Mouse (Mus musculus) midbrain, embryonic 11.5 days (tissue): ENCODE results near the gene 9430038I01Rik. TPM values are rescaled to one million over a fixed set of nuclear protein-coding genes. Genes with fewer than 3 reads are reported as not detected.
A peak's percentile ranks its signal among the peaks of the same experiment; 100 is the strongest.
"Not testable (repeated sequence)": the region's sequence is repeated elsewhere in the genome, so short reads cannot be mapped to it uniquely, and the experiment has no call there.

Source experiments
- ATAC-seq: fragments of 200-750 bp; cut with Nextera tagmentation; 2 replicates; pipeline ENCODE4 v1.8.0; 2017; ENCODE audit warnings: moderate TSS enrichment, moderate library complexity; ENCODE audit not compliant: low FRiP score
- DNase-seq: peaks from one replicate; pipeline ENCODE4 v3.0.0; 2015; ENCODE audit warnings: low spot score; ENCODE audit errors: missing footprints
- H3K27ac ChIP-seq: fragments of 300-500 bp; sonication (generic); 2 replicates; pipeline ENCODE4 v1.5.1; 2014; ENCODE audit warnings: low read depth, low read length
- H3K27me3 ChIP-seq: fragments of 300-500 bp; sonication (generic); 2 replicates; pipeline ENCODE4 v1.6.1; 2014; ENCODE audit warnings: mild to moderate bottlenecking, low read length, moderate library complexity, mixed read lengths; ENCODE audit not compliant: control insufficient read depth, insufficient read depth
- H3K36me3 ChIP-seq: fragments of 300-500 bp; sonication (generic); 2 replicates; pipeline ENCODE4 v1.6.1; 2014; ENCODE audit warnings: mild to moderate bottlenecking, low read length, moderate library complexity, mixed read lengths; ENCODE audit not compliant: control insufficient read depth, insufficient read depth
- H3K4me1 ChIP-seq: fragments of 300-500 bp; sonication (generic); 2 replicates; pipeline ENCODE4 v1.6.1; 2014; ENCODE audit warnings: low read length; ENCODE audit not compliant: control insufficient read depth, insufficient read depth
- H3K4me2 ChIP-seq: fragments of 300-500 bp; sonication (generic); 2 replicates; pipeline ENCODE4 v1.6.1; 2014; ENCODE audit warnings: mild to moderate bottlenecking, moderate library complexity
- H3K4me3 ChIP-seq: fragments of 300-500 bp; sonication (generic); 2 replicates; pipeline ENCODE4 v1.5.1; 2014; ENCODE audit warnings: low read depth, low read length
- H3K9ac ChIP-seq: fragments of 300-500 bp; sonication (generic); 2 replicates; pipeline ENCODE4 v1.6.1; 2014; ENCODE audit warnings: low read length
- H3K9me3 ChIP-seq: fragments of 300-500 bp; sonication (generic); 2 replicates; pipeline ENCODE4 v1.6.1; 2016; ENCODE audit warnings: low read length; ENCODE audit not compliant: control insufficient read depth
- WGBS: fragments of 180-500 bp; shearing (Covaris S2); extraction: QIAGEN DNeasy Blood & Tissue Kit; methylation state at CpG from one replicate; pipeline ENCODE4 v1.1.7; 2014; 5-methylcytosine and 5-hydroxymethylcytosine counted together
- polyA plus RNA-seq: library from polyadenylated mRNA; unstranded; fragments of >200 nt; fragmentation: Nextera tagmentation; extraction: Ambion mirVana; gene quantifications from 2 replicates; pipeline ENCODE4 v1.2.1, GENCODE M21; 2014

Gene 9430038I01Rik
- 14.9 and 15.3 TPM in 2 replicates for polyA plus RNA-seq

GRCm38 (mm10) chr7:137410337-137411197, at the start of gene 9430038I01Rik:
Gene 9430038I01Rik (minus strand): TSS chr7:137410762.
- Histone ChIP-seq H3K27ac (peak within 1 kb of the TSS; percentile 73), H3K9me3 (no peaks in the 10 kb centered on the region), H3K4me2 (peak within 1 kb of the TSS; percentile 60), H3K4me3 (peak within 1 kb of the TSS; percentile 81), H3K36me3 (no peaks in the 10 kb centered on the region), H3K4me1 (0 out of 2 replicates have a peak, but pooled peaks cover 3% of the 10 kb centered on the region), H3K27me3 (no peaks in the 10 kb centered on the region), H3K9ac (peak within 1 kb of the TSS; percentile 84)
- under 1% methylated on average over 63 of the region's 63 CpGs for WGBS
- DNase-seq, result peak; percentile 100
- ATAC-seq, result peak; percentile 100

- H3K4me1 ChIP-seq, result no peaks in the 10 kb centered on the region
- ATAC-seq (no peak), DNase-seq (no peak)
- H3K27ac ChIP-seq, result no peak overlapping the region
- no peak overlapping the region for H3K4me3 ChIP-seq
- H3K4me2 ChIP-seq, result no peak overlapping the region
- H3K9ac ChIP-seq, result no peak overlapping the region
- no peaks in the 10 kb centered on the region for H3K9me3 ChIP-seq
- peaks cover 6% of the 10 kb centered on the region; the same call in 1 of the 2 replicates for H3K36me3 ChIP-seq
- no peaks in the 10 kb centered on the region for H3K27me3 ChIP-seq
- 93% methylated on average over 12 of the region's 12 CpGs for WGBS
Observed at GRCm38 (mm10) chr7:137445321-137445720, 34.8 kb upstream of the 9430038I01Rik start.

- Histone ChIP-seq H3K4me1 (peaks cover 5% of the 10 kb centered on the region), H3K36me3 (peaks cover 5% of the 10 kb centered on the region; the same call in 1 of the 2 replicates), H3K4me3 (no peak overlapping the region), H3K27me3 (no peaks in the 10 kb centered on the region), H3K27ac (no peak overlapping the region), H3K9ac (no peak overlapping the region), H3K4me2 (no peak overlapping the region), H3K9me3 (no peaks in the 10 kb centered on the region)
- no peak for DNase-seq
- ATAC-seq, result no peak
- WGBS, result 93% methylated on average over 4 of the region's 4 CpGs
Observed at GRCm38 (mm10) chr7:137442951-137443350, 32.4 kb upstream of the 9430038I01Rik start.

DNA sequence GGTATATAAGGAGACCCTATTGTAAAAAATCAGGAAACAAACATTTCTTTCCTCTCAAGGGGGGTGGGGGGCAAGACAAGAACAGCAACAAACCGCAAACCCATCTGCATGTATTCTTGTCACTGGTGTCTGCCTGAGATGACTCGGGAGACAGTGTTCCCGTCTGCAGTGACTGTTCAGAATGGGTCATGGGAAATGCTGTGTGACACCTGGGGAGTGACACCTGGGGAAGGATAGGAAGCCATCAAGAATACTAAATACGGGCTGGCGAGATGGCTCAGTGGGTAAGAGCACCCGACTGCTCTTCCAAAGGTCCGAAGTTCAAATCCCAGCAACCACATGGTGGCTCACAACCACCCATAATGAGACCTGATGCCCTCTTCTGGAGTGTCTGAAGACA, 28.4 kb upstream of the 9430038I01Rik start:
- not testable (repeated sequence) for ATAC-seq

DNA sequence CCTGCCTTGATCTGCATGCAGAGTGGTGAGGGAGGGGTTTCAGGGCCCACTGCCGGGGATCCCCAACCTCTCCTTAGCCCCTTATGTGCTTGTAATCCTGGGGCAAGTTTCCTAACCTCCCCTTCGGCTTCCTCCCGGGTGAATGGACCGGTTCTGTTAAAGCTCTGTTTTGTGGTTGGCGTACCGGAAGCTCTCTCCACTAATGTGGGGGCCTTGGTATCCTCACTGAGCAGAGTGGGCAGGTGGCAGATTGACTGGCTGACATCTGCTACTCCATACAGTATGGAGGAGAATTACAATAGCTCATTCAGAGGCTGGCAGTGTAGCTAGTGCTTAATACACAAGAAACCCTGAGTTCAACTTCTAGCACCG, 27.6 kb upstream of the 9430038I01Rik start:
- no peaks in the 10 kb centered on the region for H3K36me3 ChIP-seq
- peak overlapping the region; percentile 74 for H3K9ac ChIP-seq
- H3K4me1 ChIP-seq, result peaks cover 5% of the 10 kb centered on the region
- H3K27ac ChIP-seq, result peak overlapping the region; percentile 58
- H3K9me3 ChIP-seq, result no peaks in the 10 kb centered on the region
- ATAC-seq (peak; percentile 45; the same call in 1 of the 2 replicates), DNase-seq (peak; percentile 92)
- peak overlapping the region; percentile 93 for H3K4me3 ChIP-seq
- no peaks in the 10 kb centered on the region for H3K27me3 ChIP-seq
- 6% methylated on average over 7 of the region's 7 CpGs for WGBS
- peak overlapping the region; percentile 75 for H3K4me2 ChIP-seq

More for the DNA sequence above, 28.4 kb upstream of the 9430038I01Rik start:
- not testable (repeated sequence) for H3K4me1 ChIP-seq, DNase-seq, H3K27me3 ChIP-seq, H3K27ac ChIP-seq, H3K9me3 ChIP-seq, H3K36me3 ChIP-seq, H3K9ac ChIP-seq
- Histone ChIP-seq H3K4me2 (peak overlapping the region; percentile 75), H3K4me3 (peak overlapping the region; percentile 93)
- WGBS, result 86% methylated on average over 7 of the region's 7 CpGs

GRCm38 (mm10) chr7:137437440-137438178, 27.0 kb upstream of the 9430038I01Rik start, which contains the start of gene Glrx3:
Gene Glrx3 (plus strand): TSS chr7:137437614.
- H3K4me1 ChIP-seq, result peaks cover 5% of the 10 kb centered on the region
- DNase-seq (peak; percentile 99), ATAC-seq (peak; percentile 96)
- H3K9me3 ChIP-seq, result no peaks in the 10 kb centered on the region
- H3K9ac ChIP-seq, result peak within 1 kb of the TSS; percentile 74
- peak within 1 kb of the TSS; percentile 93 for H3K4me3 ChIP-seq
- no peaks in the 10 kb centered on the region for H3K27me3 ChIP-seq
- peak within 1 kb of the TSS; percentile 75 for H3K4me2 ChIP-seq
- WGBS, result under 1% methylated on average over 57 of the region's 69 CpGs
- H3K27ac ChIP-seq, result peak within 1 kb of the TSS; percentile 58
- H3K36me3 ChIP-seq, result no peaks in the 10 kb centered on the region

GRCm38 (mm10) chr7:137436901-137437300, 26.3 kb upstream of the 9430038I01Rik start:
- H3K27me3 ChIP-seq, result no peaks in the 10 kb centered on the region
- no peak overlapping the region for H3K27ac ChIP-seq
- peak overlapping the region; percentile 25; the same call in 1 of the 2 replicates for H3K9ac ChIP-seq
- no peak overlapping the region; the same call in 1 of the 2 replicates for H3K4me2 ChIP-seq
- H3K4me3 ChIP-seq, result peak overlapping the region; percentile 93; the same call in 1 of the 2 replicates
- H3K4me1 ChIP-seq, result peaks cover 8% of the 10 kb centered on the region
- WGBS, result 77% methylated on average over 6 of the region's 6 CpGs
- H3K36me3 ChIP-seq, result no peaks in the 10 kb centered on the region
- H3K9me3 ChIP-seq, result no peaks in the 10 kb centered on the region
- ATAC-seq (peak; percentile 14), DNase-seq (peak; percentile 86)

DNA sequence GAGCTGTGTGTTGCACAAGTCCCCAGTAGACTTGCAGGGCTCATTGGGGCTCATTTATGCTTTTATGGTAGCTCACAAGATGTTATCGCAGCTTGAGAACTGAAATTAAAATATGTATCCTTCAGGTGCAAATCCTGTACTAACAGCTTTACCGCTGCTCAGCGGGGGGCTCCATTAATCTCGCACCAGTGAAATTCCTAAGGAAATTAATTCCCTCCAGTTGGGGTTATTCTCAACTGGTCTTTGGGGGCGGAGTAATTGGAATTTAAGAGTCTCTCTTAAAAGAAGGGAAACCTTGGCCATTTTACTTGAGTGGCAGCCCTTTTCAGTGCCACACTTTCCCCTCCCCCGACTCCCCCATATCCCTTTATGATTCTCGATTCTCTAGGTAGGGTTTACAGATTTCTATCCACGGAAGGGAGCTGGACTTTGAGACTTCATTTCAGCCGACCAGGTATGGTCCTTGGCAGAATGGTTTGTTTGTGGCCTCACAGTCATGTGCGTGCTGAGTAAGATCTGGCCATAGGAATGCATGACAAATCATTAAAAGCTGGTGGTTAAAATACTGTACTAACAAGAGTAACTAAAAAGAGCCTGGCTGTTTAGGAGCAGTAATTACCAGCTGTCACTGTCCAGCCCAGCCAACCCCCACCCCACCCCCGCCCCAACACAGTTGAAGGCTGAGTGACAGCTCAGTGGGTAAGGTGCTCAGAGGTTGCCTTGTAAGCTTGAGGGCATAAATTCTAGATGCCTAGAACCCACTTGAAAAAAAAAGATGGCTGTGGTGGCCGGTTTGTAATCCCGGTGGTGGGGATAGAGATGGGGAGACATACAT, 21.4 kb upstream of the 9430038I01Rik start:
- Histone ChIP-seq H3K27me3 (no peaks in the 10 kb centered on the region), H3K9me3 (no peaks in the 10 kb centered on the region), H3K4me3 (no peak overlapping the region), H3K4me1 (peaks cover 2% of the 10 kb centered on the region; the same call in 1 of the 2 replicates), H3K4me2 (no peak overlapping the region), H3K27ac (no peak overlapping the region), H3K36me3 (no peaks in the 10 kb centered on the region), H3K9ac (no peak overlapping the region)
- no peak for ATAC-seq
- DNase-seq, result no peak
- 53% methylated on average over 13 of the region's 13 CpGs for WGBS
